ENCODE assay signal across 8 mouse cellular contexts in the genomic region with DNA sequence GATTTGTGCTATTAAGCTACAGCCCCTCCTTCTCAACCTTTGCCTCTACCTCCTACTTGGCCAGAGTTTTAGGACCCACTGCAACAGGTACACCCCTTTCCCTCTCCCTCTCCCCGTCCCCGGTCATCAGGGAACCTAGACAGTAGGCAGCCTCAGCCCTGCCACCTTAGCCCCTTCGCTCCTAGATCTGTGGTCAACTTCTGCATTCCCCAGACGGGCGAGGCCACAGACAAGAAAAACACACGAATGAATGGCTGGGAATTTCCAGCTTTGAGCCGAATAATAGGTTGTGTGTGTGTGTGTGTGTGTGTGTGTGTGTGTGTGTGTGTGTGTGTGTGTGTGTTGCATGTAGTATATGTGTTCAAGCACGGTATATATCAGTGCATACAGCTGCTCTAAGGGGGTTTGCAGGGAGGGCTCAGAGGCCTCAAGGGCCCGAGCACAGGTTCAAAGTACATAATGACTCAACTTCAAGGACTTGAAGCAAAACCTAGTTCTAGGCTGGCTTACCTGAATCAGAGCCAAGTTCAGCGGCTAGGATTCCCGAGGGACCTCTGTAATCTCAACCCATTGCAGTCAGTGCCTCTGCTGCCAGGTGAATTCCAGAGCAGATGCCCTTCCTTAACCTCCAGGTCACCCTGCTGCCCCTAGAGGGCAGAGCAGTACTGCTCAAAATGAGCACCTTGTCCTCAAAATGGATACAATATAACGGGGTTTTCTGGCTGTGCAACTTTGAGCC. TPM values are rescaled to one million over a fixed set of nuclear protein-coding genes. Genes with fewer than 3 reads are reported as not detected.
DNase-seq lines count a peak whose midpoint lies in the region; TF ChIP-seq lines count a peak whose summit lies in the region.

No protein-coding gene starts in this region.

- TF ChIP-seq CTCF in bone marrow macrophage, adult 2 months (IDR thresholded peaks at IDR 0.05; ENCODE audit: low read depth, low read length): peak; percentile 34; the same call in 1 of the 2 replicates

- H3K4me1 ChIP-seq in bone marrow macrophage, adult 2 months (ENCODE audit: control insufficient read depth, insufficient read depth, low read length): peaks cover 9% of the 10 kb centered on the region

- DNase-seq in cerebellum, adult 18-20 months: peak; percentile 28 to 40
- DNase-seq in cerebellum, adult 11-12 months: no peak
- peak; percentile 80 for DNase-seq in 416B (ENCODE audit: low read depth)
- DNase-seq in induced T-regulatory cell, adult 2 months (ENCODE audit: low read depth): peak; percentile 67
- DNase-seq in lung, postnatal 25 days (ENCODE audit: low spot score): peak; percentile 79
- peak; percentile 47 for DNase-seq in thymus, postnatal 0 days (ENCODE audit: low spot score)
- DNase-seq in left cerebral cortex, adult 8-10 months (ENCODE audit: low spot score in 2 of 2): no peak

- H3K4me3 ChIP-seq in bone marrow macrophage, adult 2 months (ENCODE audit: insufficient read depth, low read length): no peak overlapping the region

- no peak overlapping the region for H3K27ac ChIP-seq in bone marrow macrophage, adult 2 months (ENCODE audit: insufficient read depth, low read depth, low read length)

- no peak for TF ChIP-seq POLR2A in bone marrow macrophage, adult 2 months (IDR thresholded peaks at IDR 0.05; ENCODE audit: borderline replicate concordance, low read depth, low read length)

RNA-seq across cellular contexts. Expression of a gene that starts 13.6 kb away (rescaled TPM):
- 0.56 and 0.76 TPM in 2 replicates for polyA plus RNA-seq in bone marrow macrophage, adult 2 months (2012; ENCODE audit: insufficient read depth, insufficient read length, missing spikeins)
- 5.6 and 9.6 TPM in 2 replicates for polyA plus RNA-seq in thymus, postnatal 0 days (2015; fragmentation: Nextera tagmentation; extraction: Ambion mirVana)
- total RNA-seq in left cerebral cortex, adult 8-10 months (2022): 100 to 1,000 TPM; 417 to 480 (median 456) TPM

RNA-seq across cellular contexts. Expression of a gene that starts 24.8 kb away (rescaled TPM):
- polyA plus RNA-seq in bone marrow macrophage, adult 2 months (2012; ENCODE audit: insufficient read depth, insufficient read length, missing spikeins): not detected in 2 replicates
- 23.8 and 28.6 TPM in 2 replicates for polyA plus RNA-seq in thymus, postnatal 0 days (2015; fragmentation: Nextera tagmentation; extraction: Ambion mirVana)
- total RNA-seq in left cerebral cortex, adult 8-10 months (2022): 10 to 100 TPM in 1 of 4 experiments, 1 to 10 TPM in 3; 8.3 to 13.8 (median 9.6) TPM

RNA-seq across cellular contexts. Expression of a gene that starts 40.0 kb away (rescaled TPM):
- polyA plus RNA-seq in bone marrow macrophage, adult 2 months (2012; ENCODE audit: insufficient read depth, insufficient read length, missing spikeins): 0.36 and 0.50 TPM in 2 replicates
- polyA plus RNA-seq in thymus, postnatal 0 days (2015; fragmentation: Nextera tagmentation; extraction: Ambion mirVana): 24.8 and 28.7 TPM in 2 replicates
- total RNA-seq in left cerebral cortex, adult 8-10 months (2022): under 1 TPM in 3 of 4 experiments, not detected in 1; 0.22 to 0.72 (median 0.39) TPM

RNA-seq across cellular contexts. Expression of a gene that starts 52.7 kb away (rescaled TPM):
- polyA plus RNA-seq in bone marrow macrophage, adult 2 months (2012; ENCODE audit: insufficient read depth, insufficient read length, missing spikeins): 33.1 and 34.1 TPM in 2 replicates
- polyA plus RNA-seq in thymus, postnatal 0 days (2015; fragmentation: Nextera tagmentation; extraction: Ambion mirVana): 45.5 and 48.3 TPM in 2 replicates
- total RNA-seq in left cerebral cortex, adult 8-10 months (2022): 100 to 1,000 TPM in 1 of 4 experiments, 10 to 100 TPM in 3; 75.6 to 104 (median 90.6) TPM

RNA-seq across cellular contexts. Expression of a gene that starts 52.7 kb away (rescaled TPM):
- polyA plus RNA-seq in bone marrow macrophage, adult 2 months (2012; ENCODE audit: insufficient read depth, insufficient read length, missing spikeins): 12.9 and 19.7 TPM in 2 replicates
- polyA plus RNA-seq in thymus, postnatal 0 days (2015; fragmentation: Nextera tagmentation; extraction: Ambion mirVana): 103 and 112 TPM in 2 replicates
- total RNA-seq in left cerebral cortex, adult 8-10 months (2022): 10 to 100 TPM; 70.8 to 75.9 (median 72.0) TPM

Comparison
In these comparisons a context has a peak if more than half of its experiments do, and no peak if none do; other contexts are left out.
1. DNase-seq: peak in cerebellum, adult 18-20 months (2 of 2), 416B (single experiment), induced T-regulatory cell, adult 2 months (single experiment), lung, postnatal 25 days (single experiment) and thymus, postnatal 0 days (single experiment); none in cerebellum, adult 11-12 months (single experiment) and left cerebral cortex, adult 8-10 months (0 of 2).
2. RNA of a gene that starts 24.8 kb away (polyA plus RNA-seq): 23.8 to 28.6 TPM in thymus, postnatal 0 days; not detected in bone marrow macrophage, adult 2 months; every median in the first group is over 10 times any median in the second.
3. RNA of a gene that starts 40.0 kb away (polyA plus RNA-seq): 24.8 to 28.7 TPM in thymus, postnatal 0 days; 0.36 to 0.50 TPM in bone marrow macrophage, adult 2 months; every median in the first group is over 10 times any median in the second.